Mouse (Mus musculus): Measurements from ENCODE around the gene Gstp1. TPM values are rescaled to one million over a fixed set of nuclear protein-coding genes. Genes with fewer than 3 reads are reported as not detected.
"Not testable (repeated sequence)": the region's sequence is repeated elsewhere in the genome, so short reads cannot be mapped to it uniquely, and the experiment has no call there.

Gene Gstp1
- polyA plus RNA-seq, 1 experiment from 2014 or later, result 604 TPM

DNA sequence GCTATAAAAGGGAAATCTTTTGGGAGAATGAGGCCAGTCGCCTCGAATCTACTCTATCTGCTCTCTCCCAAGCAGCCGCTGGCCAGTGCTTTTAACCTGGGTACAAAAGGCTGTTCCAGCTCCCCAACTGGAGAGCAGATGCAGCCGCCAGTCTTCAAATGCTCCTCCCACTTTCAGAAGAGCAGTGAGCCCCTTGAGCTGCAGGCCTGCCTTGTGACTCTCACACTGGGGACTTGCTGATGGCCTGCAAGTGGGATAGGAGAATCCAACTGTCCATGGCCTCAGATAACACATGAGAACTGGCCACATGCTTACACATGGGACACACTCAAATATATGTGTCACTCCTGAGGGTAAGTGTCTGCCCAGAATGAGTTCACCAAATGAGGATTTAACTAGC is 18.9 kb upstream of the Gstp1 start:
- no peaks in the 10 kb centered on the region for H3K4me1 ChIP-seq (ENCODE audit: control insufficient read depth, insufficient read depth, low read depth, low read length)
- H3K27ac ChIP-seq (ENCODE audit: low read depth, low read length), result no peak overlapping the region
- H3K9me3 ChIP-seq (ENCODE audit: control insufficient read depth, low read length), result no peaks in the 10 kb centered on the region
- H3K36me3 ChIP-seq (ENCODE audit: control insufficient read depth, insufficient read depth, low read length), result no peaks in the 10 kb centered on the region
- no peak overlapping the region for H3K4me3 ChIP-seq (ENCODE audit: low read length)
- no peak overlapping the region for H3K4me2 ChIP-seq (ENCODE audit: low read length)
- no peak for ATAC-seq
- no peak overlapping the region for H3K9ac ChIP-seq (ENCODE audit: low read depth, low read length)
- WGBS, result 37% methylated on average over 4 of the region's 4 CpGs
- no peaks in the 10 kb centered on the region for H3K27me3 ChIP-seq (replicated peaks; ENCODE audit: control insufficient read depth, insufficient read depth, low read length)

DNA sequence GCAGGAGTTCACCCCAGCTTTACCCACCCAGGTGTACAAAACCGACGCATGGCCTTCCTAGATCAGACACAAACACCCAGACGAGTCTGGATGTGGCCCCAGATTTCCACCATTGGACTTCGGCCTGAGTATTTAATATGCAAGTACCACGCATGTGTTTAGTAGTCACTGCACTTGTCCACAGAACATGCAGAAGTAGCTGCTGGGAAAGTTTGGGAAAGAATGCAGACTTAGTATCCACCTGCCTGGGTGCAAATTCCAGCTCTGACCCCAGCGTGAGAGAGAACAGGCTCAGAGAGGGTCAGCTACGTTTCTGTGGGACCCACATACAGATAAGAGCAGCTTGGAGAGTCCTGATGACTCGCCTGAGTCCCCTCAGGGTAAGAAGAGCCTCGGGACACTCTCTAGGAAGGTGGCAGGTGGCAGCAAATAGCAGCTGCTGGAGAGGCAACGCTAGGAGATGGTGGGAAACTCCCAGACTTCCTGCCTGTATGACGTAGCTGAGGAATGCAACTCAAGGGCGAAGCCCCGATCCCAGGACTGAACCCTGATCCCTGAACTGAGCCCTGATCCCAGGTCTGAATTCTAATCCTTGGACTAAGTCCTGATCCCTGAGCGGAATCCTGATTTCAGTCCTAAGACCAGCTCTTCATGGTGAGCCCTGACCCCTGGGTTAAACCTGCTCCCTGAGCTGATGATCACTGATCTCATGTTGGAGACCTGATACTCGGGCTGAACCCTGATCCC is 18.3 kb upstream of the Gstp1 start:
- WGBS, result 62% methylated on average over 15 of the region's 15 CpGs
- no peak overlapping the region for H3K4me2 ChIP-seq (ENCODE audit: low read length)

DNA sequence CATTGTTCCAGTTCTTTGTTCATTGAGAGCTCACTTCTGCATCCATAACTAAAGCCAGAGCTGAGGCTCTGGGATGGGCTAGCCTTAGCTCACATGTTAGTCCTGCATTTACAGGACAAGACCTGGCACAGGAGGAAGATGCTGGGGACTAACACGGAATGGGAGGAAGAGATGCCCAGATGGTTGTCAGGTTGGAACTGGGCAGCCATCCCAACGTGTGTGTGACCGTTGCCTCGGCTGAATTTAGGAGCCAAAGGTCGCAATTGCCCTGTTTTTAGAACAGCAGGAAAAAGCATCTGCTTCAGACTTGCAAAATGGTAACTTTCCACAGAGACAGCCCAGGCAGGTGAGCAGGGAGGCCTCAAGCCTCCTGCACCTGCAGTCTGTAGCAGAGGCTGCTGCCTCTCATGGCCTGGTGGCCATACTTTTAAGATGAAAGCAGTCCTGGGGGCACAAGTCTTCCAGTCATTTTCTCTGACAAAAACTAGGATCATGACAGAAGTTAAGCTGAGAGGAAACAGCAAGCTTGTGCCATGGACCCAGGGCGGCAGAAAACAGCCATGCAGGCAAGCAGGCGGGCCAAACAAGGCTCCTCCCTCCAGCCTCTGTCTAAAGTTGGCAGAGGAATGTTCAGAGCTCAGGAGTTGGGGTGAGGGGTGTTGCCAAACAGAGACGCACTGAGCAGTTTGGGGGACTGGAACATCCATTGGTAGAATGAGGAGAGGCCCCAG is 17.6 kb upstream of the Gstp1 start:
- Histone ChIP-seq H3K27me3 (replicated peaks; ENCODE audit: control insufficient read depth, insufficient read depth, low read length) (no peaks in the 10 kb centered on the region), H3K9ac (ENCODE audit: low read depth, low read length) (no peak overlapping the region), H3K4me3 (ENCODE audit: low read length) (no peak overlapping the region), H3K36me3 (ENCODE audit: control insufficient read depth, insufficient read depth, low read length) (no peaks in the 10 kb centered on the region), H3K4me2 (ENCODE audit: low read length) (no peak overlapping the region), H3K27ac (ENCODE audit: low read depth, low read length) (no peak overlapping the region), H3K9me3 (ENCODE audit: control insufficient read depth, low read length) (no peaks in the 10 kb centered on the region), H3K4me1 (ENCODE audit: control insufficient read depth, insufficient read depth, low read depth, low read length) (no peaks in the 10 kb centered on the region)
- WGBS, result 73% methylated on average over 8 of the region's 8 CpGs
- ATAC-seq, result no peak

More for the DNA sequence above, 18.3 kb upstream of the Gstp1 start:
- no peak overlapping the region for H3K27ac ChIP-seq (ENCODE audit: low read depth, low read length)
- H3K4me3 ChIP-seq (ENCODE audit: low read length), result no peak overlapping the region
- no peaks in the 10 kb centered on the region for H3K9me3 ChIP-seq (ENCODE audit: control insufficient read depth, low read length)
- ATAC-seq, result no peak
- no peaks in the 10 kb centered on the region for H3K4me1 ChIP-seq (ENCODE audit: control insufficient read depth, insufficient read depth, low read depth, low read length)
- no peaks in the 10 kb centered on the region for H3K36me3 ChIP-seq (ENCODE audit: control insufficient read depth, insufficient read depth, low read length)
- no peaks in the 10 kb centered on the region for H3K27me3 ChIP-seq (replicated peaks; ENCODE audit: control insufficient read depth, insufficient read depth, low read length)
- no peak overlapping the region for H3K9ac ChIP-seq (ENCODE audit: low read depth, low read length)

DNA sequence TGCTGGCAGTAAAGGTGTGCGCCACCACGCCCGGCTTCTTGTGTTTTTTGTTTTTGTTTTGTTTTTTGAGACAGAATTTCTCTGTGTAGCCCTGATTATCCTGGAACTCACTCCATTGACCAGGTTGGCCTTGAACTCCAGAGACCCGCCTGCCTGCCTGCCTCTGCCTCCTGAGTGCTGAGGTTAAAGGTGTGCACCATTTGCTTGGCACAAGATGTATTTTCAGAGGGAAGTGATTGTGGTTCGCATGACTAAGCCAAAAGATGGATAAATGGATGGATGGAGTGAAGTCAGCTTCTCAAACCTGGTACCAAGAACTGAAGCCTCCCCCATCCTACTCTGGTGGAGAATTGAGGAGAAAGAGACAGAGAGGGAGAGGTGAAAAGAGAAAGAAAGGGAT is 16.8 kb upstream of the Gstp1 start:
- Histone ChIP-seq H3K4me1 (ENCODE audit: control insufficient read depth, insufficient read depth, low read depth, low read length) (no peaks in the 10 kb centered on the region), H3K4me2 (ENCODE audit: low read length) (no peak overlapping the region), H3K9me3 (ENCODE audit: control insufficient read depth, low read length) (no peaks in the 10 kb centered on the region), H3K9ac (ENCODE audit: low read depth, low read length) (no peak overlapping the region), H3K27ac (ENCODE audit: low read depth, low read length) (no peak overlapping the region), H3K4me3 (ENCODE audit: low read length) (no peak overlapping the region), H3K36me3 (ENCODE audit: control insufficient read depth, insufficient read depth, low read length) (no peaks in the 10 kb centered on the region), H3K27me3 (replicated peaks; ENCODE audit: control insufficient read depth, insufficient read depth, low read length) (no peaks in the 10 kb centered on the region)
- WGBS, result 86% methylated on average over 5 of the region's 5 CpGs
- no peak for ATAC-seq

- WGBS, result 64% methylated on average over 5 of the region's 5 CpGs
- Histone ChIP-seq H3K9ac (ENCODE audit: low read depth, low read length) (no peak overlapping the region), H3K4me1 (ENCODE audit: control insufficient read depth, insufficient read depth, low read depth, low read length) (no peaks in the 10 kb centered on the region), H3K27me3 (replicated peaks; ENCODE audit: control insufficient read depth, insufficient read depth, low read length) (no peaks in the 10 kb centered on the region), H3K4me3 (ENCODE audit: low read length) (no peak overlapping the region), H3K36me3 (ENCODE audit: control insufficient read depth, insufficient read depth, low read length) (no peaks in the 10 kb centered on the region), H3K9me3 (ENCODE audit: control insufficient read depth, low read length) (no peaks in the 10 kb centered on the region), H3K27ac (ENCODE audit: low read depth, low read length) (no peak overlapping the region), H3K4me2 (ENCODE audit: low read length) (no peak overlapping the region)
- no peak for ATAC-seq
Measured at GRCm38 (mm10) chr19:4052516-4053030, 14.8 kb upstream of the Gstp1 start.

DNA sequence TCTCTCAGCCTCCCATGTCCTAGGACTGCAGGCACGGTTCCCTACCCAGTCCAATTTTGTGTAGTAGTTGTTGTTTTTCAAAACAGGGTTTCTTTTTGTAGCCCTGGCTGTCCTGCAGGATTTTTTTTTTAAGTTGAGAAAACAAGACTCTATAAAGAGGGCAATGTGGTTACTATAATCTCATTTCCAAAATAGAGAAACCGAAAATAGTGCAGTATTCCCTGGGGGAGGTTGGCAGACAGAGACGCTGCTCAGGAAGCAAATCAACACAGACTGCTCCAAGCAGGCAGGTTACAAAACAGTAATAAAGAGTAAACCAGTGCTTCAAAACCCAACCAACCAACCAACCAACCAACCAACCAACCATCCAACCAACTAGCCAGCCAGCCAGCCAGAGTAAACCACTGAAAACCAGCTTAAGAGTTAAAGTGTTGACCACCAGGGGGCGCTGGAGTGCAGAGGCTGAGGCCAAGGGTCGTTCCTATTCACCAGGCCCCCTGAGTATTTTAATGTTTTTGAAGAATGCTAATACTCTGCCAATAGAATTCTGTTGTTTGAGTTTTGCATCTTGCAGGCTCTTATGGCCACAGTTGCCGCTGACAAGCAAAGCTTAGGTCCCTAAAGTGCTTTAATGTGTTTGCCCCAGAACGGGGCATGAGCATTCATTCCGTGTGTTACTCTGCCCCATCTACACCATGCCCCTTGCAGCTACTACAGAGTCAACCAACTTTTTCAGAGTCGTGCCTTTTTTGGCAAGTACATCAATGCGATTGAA is 14.1 kb upstream of the Gstp1 start:
- ATAC-seq, result no peak
- H3K4me2 ChIP-seq (ENCODE audit: low read length), result no peak overlapping the region

DNA sequence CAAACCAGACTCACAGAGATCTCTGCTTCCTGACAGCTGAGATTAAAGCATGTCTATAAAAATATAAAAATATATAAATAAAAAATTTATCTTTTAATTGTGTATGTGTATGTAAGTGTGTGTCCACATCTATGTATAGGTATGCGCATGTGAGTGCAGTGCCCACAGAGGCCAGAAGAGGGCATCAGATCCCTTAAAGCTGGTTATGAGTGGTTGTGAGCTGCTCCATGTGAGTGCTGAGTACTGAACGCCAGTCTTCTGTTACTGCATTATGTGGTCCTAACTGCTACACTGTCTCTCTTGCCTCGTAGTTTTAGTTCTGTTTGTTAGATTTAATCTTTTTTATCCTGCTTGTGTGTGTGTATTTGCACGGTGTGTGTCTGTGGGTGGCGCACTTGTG is 13.2 kb upstream of the Gstp1 start:
- Histone ChIP-seq H3K27ac (ENCODE audit: low read depth, low read length) (no peak overlapping the region), H3K4me1 (ENCODE audit: control insufficient read depth, insufficient read depth, low read depth, low read length) (no peaks in the 10 kb centered on the region), H3K4me3 (ENCODE audit: low read length) (no peak overlapping the region), H3K27me3 (replicated peaks; ENCODE audit: control insufficient read depth, insufficient read depth, low read length) (no peaks in the 10 kb centered on the region), H3K36me3 (ENCODE audit: control insufficient read depth, insufficient read depth, low read length) (no peaks in the 10 kb centered on the region), H3K9me3 (ENCODE audit: control insufficient read depth, low read length) (no peaks in the 10 kb centered on the region), H3K4me2 (ENCODE audit: low read length) (no peak overlapping the region), H3K9ac (ENCODE audit: low read depth, low read length) (no peak overlapping the region)
- 95% methylated on average over 5 of the region's 5 CpGs for WGBS
- no peak for ATAC-seq

More for the DNA sequence above, 14.1 kb upstream of the Gstp1 start:
- Histone ChIP-seq H3K36me3 (ENCODE audit: control insufficient read depth, insufficient read depth, low read length) (no peaks in the 10 kb centered on the region), H3K4me1 (ENCODE audit: control insufficient read depth, insufficient read depth, low read depth, low read length) (no peaks in the 10 kb centered on the region), H3K27me3 (replicated peaks; ENCODE audit: control insufficient read depth, insufficient read depth, low read length) (no peaks in the 10 kb centered on the region), H3K9me3 (ENCODE audit: control insufficient read depth, low read length) (no peaks in the 10 kb centered on the region), H3K27ac (ENCODE audit: low read depth, low read length) (no peak overlapping the region), H3K9ac (ENCODE audit: low read depth, low read length) (no peak overlapping the region), H3K4me3 (ENCODE audit: low read length) (no peak overlapping the region)
- 51% methylated on average over 10 of the region's 10 CpGs for WGBS

DNA sequence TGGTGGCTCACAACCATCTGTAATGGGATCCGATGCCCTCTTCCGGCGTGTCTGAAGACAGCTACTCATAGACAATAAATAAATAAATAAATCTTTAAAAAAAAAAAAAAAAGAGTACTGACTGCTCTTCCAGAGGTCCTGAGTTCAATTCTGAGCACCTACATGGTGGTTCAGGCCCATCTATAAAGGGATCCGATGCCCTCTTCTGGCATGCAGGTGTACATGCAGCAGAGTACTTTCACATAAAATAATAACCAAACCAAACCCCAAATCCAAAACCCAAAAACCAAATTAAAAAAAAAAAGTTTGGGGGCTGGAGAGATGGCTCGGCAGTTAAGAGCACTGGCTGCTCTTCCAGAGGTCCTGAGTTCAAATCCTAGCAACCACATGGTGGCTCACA is 11.3 kb upstream of the Gstp1 start:
- H3K9ac ChIP-seq (ENCODE audit: low read depth, low read length); ATAC-seq; H3K9me3 ChIP-seq (ENCODE audit: control insufficient read depth, low read length); H3K27me3 ChIP-seq (replicated peaks; ENCODE audit: control insufficient read depth, insufficient read depth, low read length); H3K27ac ChIP-seq (ENCODE audit: low read depth, low read length); H3K4me2 ChIP-seq (ENCODE audit: low read length); H3K4me3 ChIP-seq (ENCODE audit: low read length); H3K36me3 ChIP-seq (ENCODE audit: control insufficient read depth, insufficient read depth, low read length); H3K4me1 ChIP-seq (ENCODE audit: control insufficient read depth, insufficient read depth, low read depth, low read length): not testable (repeated sequence)
- WGBS, result 78% methylated on average over 5 of the region's 5 CpGs

DNA sequence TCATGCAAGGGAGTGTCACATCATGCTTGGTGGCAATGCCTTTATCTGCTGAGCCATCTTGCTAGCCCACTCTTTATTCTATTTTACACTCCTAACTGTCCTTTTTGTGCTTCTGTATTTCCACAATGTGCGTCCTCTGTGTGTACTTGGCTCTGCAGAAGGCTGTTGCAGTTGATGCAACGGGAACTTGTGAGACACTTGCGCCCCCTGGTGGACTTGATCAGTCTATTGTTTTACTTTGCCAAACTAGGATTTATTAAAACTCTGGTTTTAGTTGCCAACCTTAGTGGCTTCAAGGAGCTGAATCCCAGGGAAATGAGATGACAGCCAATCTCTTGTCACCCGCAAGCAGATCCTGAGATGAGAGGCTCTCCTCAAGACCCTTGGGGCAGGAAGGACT is 10.1 kb upstream of the Gstp1 start:
- no peak overlapping the region for H3K4me3 ChIP-seq (ENCODE audit: low read length)

More for the DNA sequence above, 10.1 kb upstream of the Gstp1 start:
- no peak for ATAC-seq
- H3K4me2 ChIP-seq (ENCODE audit: low read length), result no peak overlapping the region
- H3K9me3 ChIP-seq (ENCODE audit: control insufficient read depth, low read length), result no peaks in the 10 kb centered on the region
- H3K9ac ChIP-seq (ENCODE audit: low read depth, low read length), result no peak overlapping the region
- H3K36me3 ChIP-seq (ENCODE audit: control insufficient read depth, insufficient read depth, low read length), result no peaks in the 10 kb centered on the region
- H3K27me3 ChIP-seq (replicated peaks; ENCODE audit: control insufficient read depth, insufficient read depth, low read length), result no peaks in the 10 kb centered on the region
- WGBS, result 19% methylated on average over 4 of the region's 4 CpGs
- no peaks in the 10 kb centered on the region for H3K4me1 ChIP-seq (ENCODE audit: control insufficient read depth, insufficient read depth, low read depth, low read length)
- H3K27ac ChIP-seq (ENCODE audit: low read depth, low read length), result no peak overlapping the region
